Mouse (Mus musculus) C2C12 (cell line): ENCODE data around the gene Memo1.

ENCODE experiments used
- CTCF ChIP-seq: IDR thresholded peaks from one replicate; pipeline ENCODE4 v1.5.1; 2011; ENCODE audit not compliant: control insufficient read depth, insufficient read depth, insufficient read length
- MAX ChIP-seq: IDR thresholded peaks from one replicate; pipeline ENCODE4 v1.6.1; 2011; ENCODE audit warnings: mild to moderate bottlenecking, control low read depth
- MYOD1 ChIP-seq: IDR thresholded peaks from one replicate; pipeline ENCODE4 v1.6.1; 2011; ENCODE audit warnings: low read depth; ENCODE audit not compliant: control insufficient read depth, insufficient read length
- USF1 ChIP-seq: IDR thresholded peaks from one replicate; pipeline ENCODE4 v1.6.1; 2011; ENCODE audit warnings: low read depth, mild to moderate bottlenecking, control low read depth, moderate library complexity

GRCm38 (mm10) chr17:74228131-74228759 lies 67.1 kb downstream of the Memo1 start:
- no peak for TF ChIP-seq MAX
- TF ChIP-seq CTCF, result no peak
- no peak for TF ChIP-seq USF1
- TF ChIP-seq MYOD1, result no peak
